Mouse (Mus musculus) stomach, postnatal 0 days (tissue): ENCODE measurements at regions not wholly inside any gene's neighbourhood (a gene's known extent, or its start where the extent isn't known, plus 50 kb on each side); places are given as distances from the start of the nearest gene placed in this dataset.

Source experiments
- ATAC-seq: fragments of 200-750 bp; cut with Nextera tagmentation; 2 replicates; pipeline ENCODE4 v1.8.0; 2017; ENCODE audit not compliant: low FRiP score, low TSS enrichment
- DNase-seq: peaks from one replicate; pipeline ENCODE4 v3.0.0-alpha.2; 2016; ENCODE audit warnings: low spot score
- H3K27ac ChIP-seq: fragments of 300-500 bp; sonication (generic); replicated peaks from 2 replicates; pipeline ENCODE4 v1.5.1; 2014; ENCODE audit warnings: mild to moderate bottlenecking, control low read depth
- H3K27me3 ChIP-seq: fragments of 300-500 bp; sonication (generic); 2 replicates; pipeline ENCODE4 v1.6.1; 2014; ENCODE audit warnings: low read length; ENCODE audit not compliant: control insufficient read depth, insufficient read depth
- H3K36me3 ChIP-seq: fragments of 300-500 bp; sonication (generic); 2 replicates; pipeline ENCODE4 v1.6.1; 2014; ENCODE audit warnings: low read length, mixed read lengths; ENCODE audit not compliant: control insufficient read depth, insufficient read depth
- H3K4me1 ChIP-seq: fragments of 300-500 bp; sonication (generic); replicated peaks from 2 replicates; pipeline ENCODE4 v1.6.1; 2014; ENCODE audit warnings: antibody characterized with exemption; ENCODE audit not compliant: control insufficient read depth, insufficient read depth
- H3K4me2 ChIP-seq: fragments of 300-500 bp; sonication (generic); replicated peaks from 2 replicates; pipeline ENCODE4 v1.6.1; 2014; ENCODE audit warnings: low read depth, mild to moderate bottlenecking, control low read depth, moderate library complexity
- H3K4me3 ChIP-seq: fragments of 300-500 bp; sonication (generic); 2 replicates; pipeline ENCODE4 v1.5.1; 2014; ENCODE audit warnings: low read depth, low read length, control low read depth
- H3K9ac ChIP-seq: fragments of 300-500 bp; sonication (generic); 2 replicates; pipeline ENCODE4 v1.6.1; 2014; ENCODE audit warnings: mild to moderate bottlenecking, low read length, control low read depth, mixed read lengths
- H3K9me3 ChIP-seq: fragments of 300-500 bp; sonication (generic); 2 replicates; pipeline ENCODE4 v1.6.1; 2016; ENCODE audit warnings: low read length; ENCODE audit not compliant: control insufficient read depth
- CTCF ChIP-seq: IDR thresholded peaks from 2 replicates; pipeline ENCODE4 v1.5.1; 2016; ENCODE audit warnings: antibody characterized with exemption, low read depth, mild to moderate bottlenecking, moderate library complexity
- EP300 ChIP-seq: optimal IDR thresholded peaks from 2 replicates; pipeline ENCODE3; 2016; ENCODE audit warnings: antibody characterized with exemption
- WGBS: fragments of 180-500 bp; shearing (Covaris S2); extraction: QIAGEN DNeasy Blood & Tissue Kit; methylation state at CpG from one replicate; pipeline ENCODE4 v1.1.7; 2014; 5-methylcytosine and 5-hydroxymethylcytosine counted together

DNA sequence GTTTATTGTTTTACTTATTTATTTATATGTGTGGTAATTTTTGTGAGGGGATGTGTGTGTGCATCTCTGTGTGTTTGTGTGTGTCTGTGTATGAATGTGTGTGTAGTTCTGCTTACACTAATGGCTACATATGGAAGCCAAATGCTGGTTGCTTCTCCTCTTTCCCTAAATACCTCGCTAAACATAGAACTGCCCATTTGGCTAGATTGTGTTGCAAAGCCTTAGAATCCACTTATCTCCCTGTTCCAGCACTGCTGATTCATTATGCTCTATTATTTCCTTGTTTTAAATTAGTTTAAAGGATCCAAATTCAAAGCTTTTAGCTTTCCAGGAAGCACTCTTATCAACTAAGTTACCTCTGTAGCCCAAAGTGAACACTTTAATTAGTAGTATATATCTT is 1148.5 kb upstream of the Cited2 start:
- no peak for DNase-seq
- Histone ChIP-seq H3K4me1 (no peaks in the 10 kb centered on the region), H3K9me3 (no peaks in the 10 kb centered on the region), H3K36me3 (no peaks in the 10 kb centered on the region), H3K4me2 (no peak overlapping the region), H3K9ac (no peak overlapping the region), H3K4me3 (no peak overlapping the region), H3K27ac (no peak overlapping the region), H3K27me3 (no peaks in the 10 kb centered on the region)
- no peak for ATAC-seq
- 83% methylated on average over 1 of the region's 1 CpGs for WGBS
- TF ChIP-seq EP300, result no peak
- no peak for TF ChIP-seq CTCF

- no peak overlapping the region for H3K27ac ChIP-seq
- 82% methylated on average over 4 of the region's 4 CpGs for WGBS
- no peaks in the 10 kb centered on the region for H3K36me3 ChIP-seq
- no peak overlapping the region for H3K4me2 ChIP-seq
- H3K27me3 ChIP-seq, result no peaks in the 10 kb centered on the region
- ATAC-seq (no peak), DNase-seq (no peak)
- no peaks in the 10 kb centered on the region for H3K9me3 ChIP-seq
- H3K9ac ChIP-seq, result no peak overlapping the region
- no peak overlapping the region for H3K4me3 ChIP-seq
- TF ChIP-seq CTCF (no peak), EP300 (no peak)
- no peaks in the 10 kb centered on the region for H3K4me1 ChIP-seq
Observed at GRCm38 (mm10) chr10:16578554-16579078, 1144.4 kb upstream of the Cited2 start.

DNA sequence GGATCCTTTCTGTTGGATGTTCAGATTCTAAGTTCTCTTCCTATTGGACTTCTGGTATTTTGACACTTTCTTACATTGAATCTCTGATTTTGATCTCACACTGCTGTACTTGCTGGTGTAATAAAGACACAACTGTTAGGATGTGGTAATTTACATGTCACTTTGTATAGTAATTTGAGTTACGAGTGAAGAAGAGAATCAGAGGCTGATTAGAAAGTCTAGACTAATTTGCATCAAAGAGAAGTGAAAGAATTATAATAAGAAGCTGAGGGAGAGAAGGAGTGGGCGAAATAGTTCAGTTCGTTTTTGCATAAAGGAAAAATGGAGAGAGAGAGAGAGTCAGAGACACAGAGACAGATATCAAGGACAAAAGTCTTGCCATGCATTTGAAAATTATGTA is 1142.8 kb upstream of the Cited2 start:
- no peak overlapping the region for H3K4me2 ChIP-seq
- no peak for DNase-seq
- no peak for TF ChIP-seq EP300
- TF ChIP-seq CTCF, result no peak
- H3K27ac ChIP-seq, result no peak overlapping the region
- H3K27me3 ChIP-seq, result no peaks in the 10 kb centered on the region
- H3K36me3 ChIP-seq, result no peaks in the 10 kb centered on the region
- no peak for ATAC-seq
- no peak overlapping the region for H3K4me3 ChIP-seq
- whole genome bisulfite sequencing, result 86% methylated on average over 3 of the region's 3 CpGs
- H3K9me3 ChIP-seq, result no peaks in the 10 kb centered on the region
- no peak overlapping the region for H3K9ac ChIP-seq
- no peaks in the 10 kb centered on the region for H3K4me1 ChIP-seq

DNA sequence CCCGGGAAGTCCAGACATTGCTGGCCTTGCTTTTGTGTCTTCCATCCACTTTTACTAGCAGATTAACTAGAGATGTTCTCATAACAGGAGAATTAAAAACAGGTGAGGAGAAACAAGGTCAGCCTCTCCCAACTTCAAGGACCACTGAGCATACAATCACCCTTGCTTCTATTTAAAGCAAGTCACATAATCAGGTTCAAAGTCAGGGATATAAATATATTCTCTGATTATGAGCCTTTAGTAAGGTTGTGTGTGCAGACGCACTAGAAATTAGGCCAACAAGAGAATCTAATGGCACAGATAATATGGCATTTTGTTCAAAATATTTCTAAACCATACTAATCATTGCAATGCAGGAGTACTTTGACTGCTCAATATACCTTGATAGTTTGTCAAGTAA is 1134.2 kb upstream of the Cited2 start:
- ATAC-seq, result no peak
- Histone ChIP-seq H3K36me3 (no peaks in the 10 kb centered on the region), H3K27me3 (no peaks in the 10 kb centered on the region), H3K4me1 (no peaks in the 10 kb centered on the region), H3K27ac (no peak overlapping the region), H3K9me3 (no peaks in the 10 kb centered on the region), H3K4me2 (no peak overlapping the region), H3K9ac (no peak overlapping the region), H3K4me3 (no peak overlapping the region)
- 90% methylated on average over 2 of the region's 2 CpGs for WGBS
- DNase-seq, result no peak
- TF ChIP-seq EP300 (no peak), CTCF (no peak)

DNA sequence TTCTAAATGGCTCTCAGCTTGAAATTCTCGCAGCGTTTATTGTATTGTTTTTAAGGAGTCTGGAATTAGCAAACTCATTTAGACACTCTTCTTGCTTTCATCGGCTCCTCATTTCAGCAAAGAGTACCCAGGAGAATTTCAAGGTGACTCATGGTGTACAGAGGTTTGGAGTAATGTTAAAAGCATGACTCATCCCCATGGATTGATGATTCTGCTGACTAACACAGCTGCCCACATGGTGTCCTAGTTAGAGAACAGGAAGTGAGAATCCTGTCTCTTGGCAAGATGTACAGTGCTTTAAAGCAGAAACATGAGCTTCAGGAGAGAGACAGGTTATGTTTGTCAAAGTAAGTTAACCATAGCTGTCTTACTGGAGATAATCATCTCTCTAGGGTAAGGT is 1133.6 kb upstream of the Cited2 start:
- ATAC-seq (peak; percentile 57; the same call in 1 of the 2 replicates), DNase-seq (no peak)
- Histone ChIP-seq H3K36me3 (no peaks in the 10 kb centered on the region), H3K9me3 (no peaks in the 10 kb centered on the region), H3K4me3 (no peak overlapping the region), H3K4me2 (no peak overlapping the region), H3K9ac (no peak overlapping the region), H3K27me3 (no peaks in the 10 kb centered on the region), H3K4me1 (no peaks in the 10 kb centered on the region), H3K27ac (no peak overlapping the region)
- WGBS, result 53% methylated on average over 3 of the region's 3 CpGs
- no peak for TF ChIP-seq CTCF
- TF ChIP-seq EP300, result no peak

DNA sequence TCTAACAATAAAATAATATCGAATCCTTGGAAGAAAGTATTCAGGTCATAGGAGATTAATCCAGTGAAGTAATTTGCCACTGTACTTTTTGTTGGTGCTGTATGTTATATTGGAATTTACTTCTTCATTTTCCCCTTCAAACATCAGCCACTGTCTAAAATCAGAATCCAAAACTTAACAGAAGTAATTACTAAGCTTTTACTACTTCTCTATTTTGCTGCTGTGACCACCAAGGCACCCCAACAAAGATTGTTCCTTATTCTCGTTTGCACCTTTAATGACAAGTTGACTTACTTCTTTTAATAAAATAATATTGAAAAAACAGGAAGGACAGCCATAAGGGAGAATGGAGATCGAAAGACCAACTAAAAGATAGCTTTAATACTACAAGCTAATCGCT is 1130.1 kb upstream of the Cited2 start:
- no peaks in the 10 kb centered on the region for H3K27me3 ChIP-seq
- DNase-seq, result no peak
- TF ChIP-seq CTCF, result no peak

More for the DNA sequence above, 1130.1 kb upstream of the Cited2 start:
- Histone ChIP-seq H3K27ac (no peak overlapping the region), H3K36me3 (no peaks in the 10 kb centered on the region), H3K9ac (no peak overlapping the region), H3K4me2 (no peak overlapping the region), H3K4me1 (no peaks in the 10 kb centered on the region), H3K9me3 (no peaks in the 10 kb centered on the region), H3K4me3 (no peak overlapping the region)
- ATAC-seq, result no peak
- WGBS, result 89% methylated on average over 4 of the region's 4 CpGs
